ENCODE assay signal across 9 mouse cellular contexts in genomic region chr5:138990659-138991380, GRCm38 (mm10). TPM values are rescaled to one million over a fixed set of nuclear protein-coding genes. Genes with fewer than 3 reads are reported as not detected.
DNase-seq lines count a peak whose midpoint lies in the region; ATAC-seq and TF ChIP-seq lines count a peak whose summit lies in the region.
"Had no signal": no experiment of that assay in that cellular context is flagged by ENCODE, and none has a peak within 500 bp of the region (broad histone marks: within the 10 kb centered on the region; RNA-seq: fewer than 3 reads in every experiment).

No protein-coding gene starts in this region.

- peaks cover 47% of the 10 kb centered on the region for H3K4me1 ChIP-seq in embryonic facial prominence, embryonic 13.5 days
- peaks cover 31% of the 10 kb centered on the region for H3K4me1 ChIP-seq in limb, embryonic 14.5 days (ENCODE audit: control insufficient read depth, insufficient read depth, low read length)

- H3K4me3 ChIP-seq in embryonic facial prominence, embryonic 13.5 days = 0 out of 2 replicates have a peak overlapping the region, but pooled peaks have one; percentile 79
- no peak overlapping the region for H3K4me3 ChIP-seq in limb, embryonic 14.5 days (replicated peaks; ENCODE audit: low read length)

- H3K9me3 ChIP-seq in embryonic facial prominence, embryonic 13.5 days = no peaks in the 10 kb centered on the region
- no peaks in the 10 kb centered on the region for H3K9me3 ChIP-seq in limb, embryonic 14.5 days (ENCODE audit: control insufficient read depth, low read length)

- peaks cover 52% of the 10 kb centered on the region for H3K27me3 ChIP-seq in embryonic facial prominence, embryonic 13.5 days
- peaks cover 32% of the 10 kb centered on the region for H3K27me3 ChIP-seq in limb, embryonic 14.5 days (ENCODE audit: control insufficient read depth, insufficient read depth, low read length)

- no peak overlapping the region for H3K9ac ChIP-seq in embryonic facial prominence, embryonic 13.5 days
- H3K9ac ChIP-seq in limb, embryonic 14.5 days (ENCODE audit: low read depth, low read length, severe bottlenecking) = no peak overlapping the region

- DNase-seq in heart, adult 18-20 months = peak; percentile 61 to 65
- no peak for DNase-seq in heart, adult 8-10 months (ENCODE audit: low spot score)
- peak; percentile 87 for DNase-seq in NIH3T3 (ENCODE audit: low read depth)
- DNase-seq in limb, embryonic 14.5 days (ENCODE audit: low spot score) = peak; percentile 32
- no peak for DNase-seq in thymus, postnatal 4 days
- DNase-seq in spleen, postnatal 10 days (ENCODE audit: low spot score in 2 of 2) = no peak
- DNase-seq in T-cell, adult 2 months (ENCODE audit: low spot score) = no peak
- DNase-seq: right cerebral cortex, postnatal 25 days had no signal

- peaks cover 21% of the 10 kb centered on the region for H3K36me3 ChIP-seq in embryonic facial prominence, embryonic 13.5 days
- peaks cover 18% of the 10 kb centered on the region for H3K36me3 ChIP-seq in limb, embryonic 14.5 days (ENCODE audit: control insufficient read depth, insufficient read depth, low read length)

- no peak for ATAC-seq in embryonic facial prominence, embryonic 13.5 days (ENCODE audit: insufficient number of reproducible peaks, insufficient read depth, low FRiP score, low TSS enrichment, low read depth)
- ATAC-seq in limb, embryonic 14.5 days (ENCODE audit: low FRiP score, low read depth) = no peak

- no peak overlapping the region for H3K27ac ChIP-seq in embryonic facial prominence, embryonic 13.5 days
- H3K27ac ChIP-seq in limb, embryonic 14.5 days (replicated peaks; ENCODE audit: low read depth, low read length) = no peak overlapping the region

- WGBS in embryonic facial prominence, embryonic 13.5 days = 62% methylated on average over 7 of the region's 7 CpGs
- 76% methylated on average over 7 of the region's 7 CpGs for WGBS in limb, embryonic 14.5 days

- no peak for TF ChIP-seq POLR2A in limb, embryonic 14.5 days (IDR thresholded peaks at IDR 0.05; ENCODE audit: borderline replicate concordance, extremely low read depth, insufficient read depth, insufficient read length)

- peak overlapping the region; percentile 94 for H3K4me2 ChIP-seq in embryonic facial prominence, embryonic 13.5 days
- no peak overlapping the region for H3K4me2 ChIP-seq in limb, embryonic 14.5 days (replicated peaks; ENCODE audit: low read depth, low read length, severe bottlenecking)

RNA-seq across cellular contexts. Expression of gene Pdgfa, which starts 6.3 kb away (rescaled TPM):
- total RNA-seq in heart, adult 18-20 months (2021) = 10 to 100 TPM; 15.5 to 21.7 TPM
- total RNA-seq in heart, adult 8-10 months (2022) = 10 to 100 TPM; 18.3 to 23.9 (median 20.6) TPM
- 58.6 and 58.8 TPM in 2 replicates for polyA plus RNA-seq in embryonic facial prominence, embryonic 13.5 days (2015; fragmentation: Nextera tagmentation; extraction: Ambion mirVana)
- polyA plus RNA-seq in limb, embryonic 14.5 days (2012; rRNA removed) = 27.8 and 34.0 TPM in 2 replicates
- polyA plus RNA-seq in limb, embryonic 14.5 days (2014; fragmentation: Nextera tagmentation; extraction: Ambion mirVana) = 73.4 and 83.4 TPM in 2 replicates

Comparison
In these comparisons a context has a peak if more than half of its experiments do, and no peak if none do; other contexts are left out.
1. DNase-seq: peak in heart, adult 18-20 months (2 of 2), NIH3T3 (single experiment) and limb, embryonic 14.5 days (single experiment); none in heart, adult 8-10 months (single experiment), thymus, postnatal 4 days (single experiment), spleen, postnatal 10 days (0 of 2) and T-cell, adult 2 months (single experiment).